Mouse (Mus musculus): ENCODE measurements around the gene Toe1. TPM values are rescaled to one million over a fixed set of nuclear protein-coding genes. Genes with fewer than 3 reads are reported as not detected.
"Not testable (repeated sequence)": the region's sequence is repeated elsewhere in the genome, so short reads cannot be mapped to it uniquely, and the experiment has no call there.

Gene Toe1
- total RNA-seq (2021) = 10 to 100 TPM; 13.2 to 13.6 TPM

- intact Hi-C loops (cut with DNase I) = no loop called here
- DNase-seq = peak; percentile 95 to 96
Observed at GRCm38 (mm10) chr4:116807197-116808129, at the start of gene Toe1, which contains the start of gene Mutyh. Gene Toe1, minus strand, starts transcription at chr4:116807640. Gene Mutyh, plus strand, starts transcription at chr4:116807723.

GRCm38 (mm10) chr4:116857203-116857602, 49.8 kb upstream of the Toe1 start:
- intact Hi-C loops (cut with DNase I) = no loop called here

GRCm38 (mm10) chr4:116854286-116854685, 46.8 kb upstream of the Toe1 start:
- intact Hi-C loops (cut with DNase I) = no loop called here
- no peak for DNase-seq

More at GRCm38 (mm10) chr4:116857203-116857602, 49.8 kb upstream of the Toe1 start:
- no peak for DNase-seq

GRCm38 (mm10) chr4:116849901-116850300, 42.5 kb upstream of the Toe1 start:
- intact Hi-C loops (cut with DNase I) = no loop called here
- no peak for DNase-seq

- intact Hi-C loops (cut with DNase I) = no loop called here
- DNase-seq = no peak
Observed at GRCm38 (mm10) chr4:116844324-116844723, 36.9 kb upstream of the Toe1 start.

- DNase-seq = no peak
- intact Hi-C loops (cut with DNase I) = no loop called here
Observed at GRCm38 (mm10) chr4:116840841-116841240, 33.4 kb upstream of the Toe1 start.

GRCm38 (mm10) chr4:116840096-116840495, 32.7 kb upstream of the Toe1 start:
- intact Hi-C loops (cut with DNase I); DNase-seq: not testable (repeated sequence)

- intact Hi-C loops (cut with DNase I) = no loop called here
- DNase-seq = no peak
Observed at GRCm38 (mm10) chr4:116838999-116839398, 31.6 kb upstream of the Toe1 start.

GRCm38 (mm10) chr4:116830070-116830368, 22.6 kb upstream of the Toe1 start:
- intact Hi-C loops (cut with DNase I) = no loop called here
- no peak for DNase-seq

- intact Hi-C loops (cut with DNase I) = loop anchor here (2.0 kb wide), 1 partner anchor 311 kb away; no protein-coding TSS in a partner anchor
- no peak for DNase-seq
Observed at GRCm38 (mm10) chr4:116829364-116830069, 22.1 kb upstream of the Toe1 start.

- peak; percentile 50 to 66 for DNase-seq
- intact Hi-C loops (cut with DNase I) = loop anchor here (1.0 to 2.0 kb wide), 2 partner anchors 163 to 313 kb away; no protein-coding TSS in a partner anchor
Observed at GRCm38 (mm10) chr4:116827819-116828218, 20.4 kb upstream of the Toe1 start.

- DNase-seq = peak; percentile 83 to 84
- intact Hi-C loops (cut with DNase I) = no loop called here
Observed at GRCm38 (mm10) chr4:116824541-116825004, 17.1 kb upstream of the Toe1 start.

GRCm38 (mm10) chr4:116821694-116822016, 14.2 kb upstream of the Toe1 start, which contains the start of gene Hpdl:
Gene Hpdl, minus strand, starts transcription at chr4:116821707.
- intact Hi-C loops (cut with DNase I) = no loop called here
- no peak for DNase-seq

GRCm38 (mm10) chr4:116820902-116821693, 13.7 kb upstream of the Toe1 start:
- intact Hi-C loops (cut with DNase I) = no loop called here
- DNase-seq = peak; percentile 86 to 87

GRCm38 (mm10) chr4:116819968-116820901, 12.8 kb upstream of the Toe1 start:
- DNase-seq = no peak

GRCm38 (mm10) chr4:116817486-116817885, 10.0 kb upstream of the Toe1 start:
- DNase-seq = no peak
- intact Hi-C loops (cut with DNase I) = no loop called here

More at GRCm38 (mm10) chr4:116819968-116820901, 12.8 kb upstream of the Toe1 start:
- intact Hi-C loops (cut with DNase I) = no loop called here

- intact Hi-C loops (cut with DNase I) = no loop called here
- no peak for DNase-seq
Observed at GRCm38 (mm10) chr4:116815276-116815675, 7.8 kb upstream of the Toe1 start.

- no peak for DNase-seq
- intact Hi-C loops (cut with DNase I) = no loop called here
Observed at GRCm38 (mm10) chr4:116811012-116811411, 3.6 kb upstream of the Toe1 start.

GRCm38 (mm10) chr4:116799901-116800300, 7.5 kb downstream of the Toe1 start:
- intact Hi-C loops (cut with DNase I) = no loop called here
- no peak for DNase-seq

Measured in heart, postnatal 10 days (tissue).